Mouse (Mus musculus) heart, adult 2 months (tissue): ENCODE measurements around the gene Cabp7. TPM values are rescaled to one million over a fixed set of nuclear protein-coding genes. Genes with fewer than 3 reads are reported as not detected.

Experiments
- DNase-seq, 2 experiments: peaks; one replicate each; pipeline ENCODE4 v3.0.0; 2021
- H3K27ac ChIP-seq: fragments of 200-600 bp; 2 replicates; pipeline ENCODE4 v1.8.1; 2022
- H3K27me3 ChIP-seq: fragments of 200-500 bp; 2 replicates; pipeline ENCODE4 v1.6.1; 2012; ENCODE audit warnings: mild to moderate bottlenecking, low read length, inconsistent platforms, mixed read lengths; ENCODE audit not compliant: control insufficient read depth, insufficient read depth
- H3K36me3 ChIP-seq: fragments of 200-500 bp; 2 replicates; pipeline ENCODE4 v1.6.1; 2012; ENCODE audit warnings: low read length, inconsistent platforms; ENCODE audit not compliant: control insufficient read depth, insufficient read depth
- H3K4me1 ChIP-seq: fragments of 200-500 bp; 2 replicates; pipeline ENCODE4 v1.6.1; 2011; ENCODE audit warnings: low read length; ENCODE audit not compliant: control insufficient read depth, insufficient read depth
- H3K4me3 ChIP-seq: fragments of 200-600 bp; 2 replicates; pipeline ENCODE4 v1.8.1; 2022
- H3K79me2 ChIP-seq: fragments of 200-500 bp; replicated peaks from 2 replicates; pipeline ENCODE4 v1.6.1; 2012; ENCODE audit warnings: mild to moderate bottlenecking, inconsistent platforms, low read length, moderate library complexity, mixed read lengths; ENCODE audit not compliant: control insufficient read depth, insufficient read depth
- H3K9ac ChIP-seq: fragments of 200-500 bp; 2 replicates; pipeline ENCODE4 v1.6.1; 2012; ENCODE audit warnings: low read depth, mild to moderate bottlenecking, control low read depth, inconsistent platforms, low read length, mixed read lengths
- CTCF ChIP-seq: fragments of 200-600 bp; IDR thresholded peaks from 2 replicates; pipeline ENCODE4 v1.8.1; 2022; ENCODE audit warnings: antibody characterized with exemption, mild to moderate bottlenecking, moderate library complexity
- EP300 ChIP-seq: fragments of 200-500 bp; IDR thresholded peaks from 2 replicates; pipeline ENCODE4 v1.6.1; 2011; ENCODE audit warnings: low read depth, low read length, control low read depth; ENCODE audit not compliant: insufficient read depth
- POLR2A ChIP-seq: fragments of 200-500 bp; IDR thresholded peaks from 2 replicates; pipeline ENCODE4 v1.6.1; 2011; ENCODE audit warnings: mild to moderate bottlenecking, low read depth, low read length, control low read depth; ENCODE audit not compliant: insufficient read depth
- WGBS: fragments of 180-500 bp; shearing (Covaris S2); methylation state at CpG from one replicate; pipeline ENCODE4 v1.1.7; 2018; 5-methylcytosine and 5-hydroxymethylcytosine counted together
- intact Hi-C: fragments of 180-260 bp; cut with DNase I; formaldehyde crosslinking; loops from one replicate; pipeline ENCODE4 v1.15.1; 2025
- polyA plus RNA-seq: library from polyadenylated mRNA; depleted of rRNA; stranded (reverse); fragments of >200 nt; gene quantifications from 2 replicates; pipeline ENCODE4 v1.2.3, GENCODE M21; 2012
- total RNA-seq, 2 experiments: library from RNA; stranded (reverse); gene quantifications; 2 replicates each; pipeline ENCODE4 v1.2.3; 2021

Gene Cabp7
- total and polyA plus RNA-seq, 3 experiments: not detected

GRCm38 (mm10) chr11:4736355-4736754 is 10.2 kb downstream of the Cabp7 start:
- no peaks in the 10 kb centered on the region for H3K79me2 ChIP-seq
- WGBS: 79% methylated on average over 6 of the region's 6 CpGs
- no peak overlapping the region for H3K4me3 ChIP-seq
- TF ChIP-seq CTCF (no peak), EP300 (no peak), POLR2A (no peak)
- no peak overlapping the region for H3K27ac ChIP-seq
- no peak overlapping the region for H3K9ac ChIP-seq
- H3K4me1 ChIP-seq: no peaks in the 10 kb centered on the region
- H3K36me3 ChIP-seq: no peaks in the 10 kb centered on the region
- no peak for DNase-seq
- no peaks in the 10 kb centered on the region for H3K27me3 ChIP-seq
- intact Hi-C loops: no loop called here

GRCm38 (mm10) chr11:4734179-4734578 is 12.4 kb downstream of the Cabp7 start:
- H3K27me3 ChIP-seq: no peaks in the 10 kb centered on the region
- no peak overlapping the region for H3K4me3 ChIP-seq
- TF ChIP-seq POLR2A (no peak), EP300 (no peak), CTCF (no peak)
- H3K9ac ChIP-seq: no peak overlapping the region
- intact Hi-C loops: no loop called here
- DNase-seq: no peak
- no peak overlapping the region for H3K27ac ChIP-seq
- 68% methylated on average over 12 of the region's 12 CpGs for WGBS
- H3K79me2 ChIP-seq: no peaks in the 10 kb centered on the region
- H3K4me1 ChIP-seq: no peaks in the 10 kb centered on the region
- no peaks in the 10 kb centered on the region for H3K36me3 ChIP-seq

DNA sequence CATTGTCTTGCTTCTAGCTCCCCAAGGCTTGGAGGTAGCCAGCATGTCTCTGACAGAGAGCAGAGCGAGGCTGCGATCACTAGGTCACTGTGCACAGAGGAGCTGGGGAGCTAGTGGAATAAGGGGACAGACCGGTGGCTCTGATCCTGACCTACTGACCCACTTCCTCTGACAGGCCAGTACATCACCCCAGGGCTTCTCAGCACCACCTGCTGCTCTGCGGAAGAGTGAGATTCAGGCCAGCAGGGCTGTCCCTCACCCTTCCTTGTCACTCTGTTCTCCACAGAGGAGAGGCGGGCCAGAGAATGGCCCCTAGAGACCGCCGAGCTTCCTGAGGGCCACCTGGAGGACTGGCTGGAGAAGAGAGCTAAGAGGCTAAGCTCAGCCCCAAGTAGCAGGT is 14.8 kb downstream of the Cabp7 start:
- DNase-seq: no peak
- no peaks in the 10 kb centered on the region for H3K27me3 ChIP-seq
- H3K4me3 ChIP-seq: no peak overlapping the region
- 75% methylated on average over 7 of the region's 7 CpGs for WGBS
- no peaks in the 10 kb centered on the region for H3K36me3 ChIP-seq
- H3K9ac ChIP-seq: no peak overlapping the region
- no peaks in the 10 kb centered on the region for H3K4me1 ChIP-seq
- intact Hi-C loops: no loop called here
- TF ChIP-seq POLR2A: no peak
- no peak for TF ChIP-seq EP300
- no peak for TF ChIP-seq CTCF
- no peak overlapping the region for H3K27ac ChIP-seq
- H3K79me2 ChIP-seq: no peaks in the 10 kb centered on the region

DNA sequence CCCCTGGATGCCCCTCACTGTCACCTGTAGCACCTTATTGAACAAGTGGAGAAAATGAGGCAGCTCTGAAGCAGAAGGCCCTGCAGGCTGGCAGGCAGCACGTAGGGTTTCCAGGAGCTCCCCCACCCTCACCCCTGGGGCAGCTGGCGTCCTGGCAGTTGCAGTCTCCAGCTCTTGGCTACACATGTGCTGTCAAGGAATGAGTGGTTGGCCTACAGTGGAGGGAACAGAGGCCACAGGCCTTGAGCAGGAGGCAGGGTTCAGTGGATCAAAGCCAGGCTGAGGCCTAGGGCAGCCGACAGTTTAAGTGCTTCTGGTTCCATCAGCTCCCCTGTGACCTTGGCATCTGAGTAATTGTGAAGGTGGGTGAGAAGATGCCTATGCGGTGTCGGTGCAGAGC is 15.7 kb downstream of the Cabp7 start:
- TF ChIP-seq CTCF (no peak), EP300 (no peak), POLR2A (no peak)
- intact Hi-C loops: no loop called here
- no peaks in the 10 kb centered on the region for H3K79me2 ChIP-seq
- no peaks in the 10 kb centered on the region for H3K27me3 ChIP-seq
- DNase-seq: no peak
- H3K4me1 ChIP-seq: no peaks in the 10 kb centered on the region
- no peak overlapping the region for H3K9ac ChIP-seq
- WGBS: 87% methylated on average over 5 of the region's 5 CpGs
- H3K27ac ChIP-seq: no peak overlapping the region
- no peaks in the 10 kb centered on the region for H3K36me3 ChIP-seq
- no peak overlapping the region for H3K4me3 ChIP-seq

DNA sequence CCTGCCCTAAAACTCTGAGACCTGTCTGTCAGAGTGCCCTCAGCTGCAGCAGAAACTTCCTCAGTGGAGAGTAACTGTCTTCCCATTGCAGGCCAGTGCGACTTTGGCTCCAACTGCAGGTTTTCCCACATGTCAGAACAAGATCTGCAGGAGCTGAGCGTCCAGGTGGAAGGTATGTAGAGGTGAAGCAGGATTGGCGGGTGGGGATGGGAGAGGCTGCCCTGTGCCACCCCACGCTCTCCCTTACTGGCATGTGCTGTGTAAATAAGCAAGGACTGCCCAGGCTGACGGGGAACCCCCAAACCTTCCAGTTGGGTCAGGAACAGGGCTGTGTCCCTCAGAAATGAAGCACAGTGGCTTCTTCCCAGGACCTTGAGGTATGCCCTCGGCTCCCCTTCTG is 16.5 kb downstream of the Cabp7 start:
- H3K9ac ChIP-seq: no peak overlapping the region
- no peak for DNase-seq
- H3K27me3 ChIP-seq: no peaks in the 10 kb centered on the region
- H3K36me3 ChIP-seq: no peaks in the 10 kb centered on the region
- WGBS: 88% methylated on average over 6 of the region's 6 CpGs
- no peak overlapping the region for H3K4me3 ChIP-seq
- H3K79me2 ChIP-seq: no peaks in the 10 kb centered on the region
- no peak for TF ChIP-seq EP300
- TF ChIP-seq POLR2A: no peak
- TF ChIP-seq CTCF: no peak
- H3K27ac ChIP-seq: no peak overlapping the region
- intact Hi-C loops: no loop called here
- no peaks in the 10 kb centered on the region for H3K4me1 ChIP-seq

GRCm38 (mm10) chr11:4729603-4730002 is 17.0 kb downstream of the Cabp7 start:
- 33% methylated on average over 12 of the region's 12 CpGs for WGBS
- H3K4me3 ChIP-seq: no peak overlapping the region
- H3K79me2 ChIP-seq: no peaks in the 10 kb centered on the region
- intact Hi-C loops: no loop called here
- H3K9ac ChIP-seq: no peak overlapping the region
- H3K27me3 ChIP-seq: no peaks in the 10 kb centered on the region
- no peak for DNase-seq
- no peaks in the 10 kb centered on the region for H3K36me3 ChIP-seq
- TF ChIP-seq EP300: no peak
- no peak for TF ChIP-seq POLR2A
- TF ChIP-seq CTCF: no peak
- no peak overlapping the region for H3K27ac ChIP-seq
- no peaks in the 10 kb centered on the region for H3K4me1 ChIP-seq

- Histone ChIP-seq H3K36me3 (no peaks in the 10 kb centered on the region), H3K27me3 (no peaks in the 10 kb centered on the region), H3K4me3 (no peak overlapping the region), H3K27ac (no peak overlapping the region), H3K79me2 (no peaks in the 10 kb centered on the region), H3K9ac (no peak overlapping the region), H3K4me1 (peaks cover 8% of the 10 kb centered on the region; the same call in 1 of the 2 replicates)
- DNase-seq: no peak
- TF ChIP-seq CTCF (no peak), EP300 (no peak), POLR2A (no peak)
- intact Hi-C loops: no loop called here
- WGBS: 90% methylated on average over 8 of the region's 8 CpGs
Observed at GRCm38 (mm10) chr11:4721728-4722127, 24.9 kb downstream of the Cabp7 start.
